Mouse (Mus musculus) forebrain, embryonic 13.5 days (tissue): ENCODE results near the gene 4930512M02Rik. TPM values are rescaled to one million over a fixed set of nuclear protein-coding genes. Genes with fewer than 3 reads are reported as not detected.
"Not testable (repeated sequence)": the region's sequence is repeated elsewhere in the genome, so short reads cannot be mapped to it uniquely, and the experiment has no call there.

ENCODE experiments used
- ATAC-seq: fragments of 200-750 bp; cut with Nextera tagmentation; 2 replicates; pipeline ENCODE4 v1.8.0; 2017
- H3K27ac ChIP-seq: fragments of 300-500 bp; sonication (generic); 2 replicates; pipeline ENCODE4 v1.5.1; 2015; ENCODE audit warnings: inconsistent platforms, mild to moderate bottlenecking, moderate library complexity
- H3K27me3 ChIP-seq: fragments of 300-500 bp; sonication (generic); 2 replicates; pipeline ENCODE4 v1.6.1; 2015; ENCODE audit warnings: mild to moderate bottlenecking, inconsistent platforms
- H3K36me3 ChIP-seq: fragments of 300-500 bp; sonication (generic); 2 replicates; pipeline ENCODE4 v1.6.1; 2015; ENCODE audit warnings: mild to moderate bottlenecking, inconsistent platforms; ENCODE audit not compliant: poor library complexity, severe bottlenecking
- H3K4me1 ChIP-seq: fragments of 300-500 bp; sonication (generic); 2 replicates; pipeline ENCODE4 v1.6.1; 2015; ENCODE audit warnings: inconsistent platforms
- H3K4me2 ChIP-seq: fragments of 300-500 bp; sonication (generic); 2 replicates; pipeline ENCODE4 v1.6.1; 2015; ENCODE audit warnings: inconsistent platforms, mild to moderate bottlenecking, moderate library complexity
- H3K4me3 ChIP-seq: fragments of 300-500 bp; sonication (generic); 2 replicates; pipeline ENCODE4 v1.5.1; 2015; ENCODE audit warnings: mild to moderate bottlenecking, inconsistent platforms
- H3K9ac ChIP-seq: fragments of 300-500 bp; sonication (generic); 2 replicates; pipeline ENCODE4 v1.6.1; 2015; ENCODE audit warnings: mild to moderate bottlenecking, inconsistent platforms
- H3K9me3 ChIP-seq: fragments of 300-500 bp; sonication (generic); replicated peaks from 2 replicates; pipeline ENCODE4 v1.6.1; 2016; ENCODE audit warnings: inconsistent platforms
- WGBS: fragments of 180-500 bp; shearing (Covaris S2); methylation state at CpG from one replicate; pipeline ENCODE4 v1.1.7; 2015; 5-methylcytosine and 5-hydroxymethylcytosine counted together
- polyA plus RNA-seq: library from polyadenylated mRNA; unstranded; fragments of >200 nt; fragmentation: Nextera tagmentation; extraction: Ambion mirVana; gene quantifications from 2 replicates; pipeline ENCODE4 v1.2.1, GENCODE M21; 2015

The 4930512M02Rik gene
- polyA plus RNA-seq: not detected in 2 replicates

GRCm38 (mm10) chr11:11627735-11628134 is at the start of gene 4930512M02Rik:
TSS of gene 4930512M02Rik (minus strand) at chr11:11627835.
- not testable (repeated sequence) for H3K27me3 ChIP-seq, H3K9ac ChIP-seq, H3K4me1 ChIP-seq, ATAC-seq, H3K4me3 ChIP-seq, H3K36me3 ChIP-seq, H3K27ac ChIP-seq, H3K9me3 ChIP-seq, H3K4me2 ChIP-seq
- WGBS: 80% methylated on average over 3 of the region's 4 CpGs

GRCm38 (mm10) chr11:11677165-11677564 is 49.5 kb upstream of the 4930512M02Rik start:
- H3K9me3 ChIP-seq: no peaks in the 10 kb centered on the region
- H3K36me3 ChIP-seq: no peaks in the 10 kb centered on the region
- H3K27me3 ChIP-seq: no peaks in the 10 kb centered on the region
- no peak overlapping the region for H3K4me3 ChIP-seq
- no peaks in the 10 kb centered on the region for H3K4me1 ChIP-seq
- H3K27ac ChIP-seq: no peak overlapping the region
- WGBS: 80% methylated on average over 7 of the region's 7 CpGs
- no peak for ATAC-seq
- no peak overlapping the region for H3K9ac ChIP-seq
- H3K4me2 ChIP-seq: no peak overlapping the region

- Histone ChIP-seq H3K9me3 (no peaks in the 10 kb centered on the region), H3K9ac (no peak overlapping the region), H3K36me3 (no peaks in the 10 kb centered on the region), H3K27me3 (no peaks in the 10 kb centered on the region), H3K27ac (no peak overlapping the region), H3K4me2 (no peak overlapping the region), H3K4me1 (no peaks in the 10 kb centered on the region), H3K4me3 (no peak overlapping the region)
- 88% methylated on average over 9 of the region's 9 CpGs for WGBS
- ATAC-seq: peak; percentile 67; the same call in 1 of the 2 replicates
Observed at GRCm38 (mm10) chr11:11676068-11676741, 48.6 kb upstream of the 4930512M02Rik start.

GRCm38 (mm10) chr11:11675063-11675462 is 47.4 kb upstream of the 4930512M02Rik start:
- no peaks in the 10 kb centered on the region for H3K4me1 ChIP-seq
- H3K4me3 ChIP-seq: no peak overlapping the region
- H3K27ac ChIP-seq: no peak overlapping the region
- H3K4me2 ChIP-seq: no peak overlapping the region
- no peaks in the 10 kb centered on the region for H3K36me3 ChIP-seq
- ATAC-seq: no peak
- H3K27me3 ChIP-seq: no peaks in the 10 kb centered on the region
- no peaks in the 10 kb centered on the region for H3K9me3 ChIP-seq
- H3K9ac ChIP-seq: no peak overlapping the region

- no peak for ATAC-seq
- Histone ChIP-seq H3K9me3 (no peaks in the 10 kb centered on the region), H3K27ac (no peak overlapping the region), H3K27me3 (no peaks in the 10 kb centered on the region), H3K4me3 (no peak overlapping the region), H3K36me3 (no peaks in the 10 kb centered on the region), H3K4me1 (no peaks in the 10 kb centered on the region), H3K4me2 (no peak overlapping the region), H3K9ac (no peak overlapping the region)
- WGBS: 79% methylated on average over 4 of the region's 4 CpGs
Observed at GRCm38 (mm10) chr11:11672974-11673373, 45.3 kb upstream of the 4930512M02Rik start.

DNA sequence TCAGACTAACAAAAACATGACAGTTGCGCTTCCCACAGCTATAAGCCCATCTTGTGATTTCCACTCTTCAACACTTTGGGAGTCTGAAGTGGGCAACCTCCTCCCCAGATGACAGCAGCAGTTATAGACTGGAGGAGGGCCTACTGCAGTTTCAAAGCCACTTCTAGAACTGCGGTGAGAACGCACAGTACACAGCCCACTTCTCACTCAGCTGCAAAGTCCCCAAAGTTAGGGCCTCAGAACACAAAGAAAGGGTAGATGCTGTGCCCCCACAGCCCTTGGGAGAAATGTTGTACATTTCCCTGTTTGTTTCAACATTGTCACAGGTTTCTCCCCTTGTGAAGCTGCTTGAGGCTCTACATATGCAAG is 40.3 kb upstream of the 4930512M02Rik start:
- Histone ChIP-seq H3K4me2 (no peak overlapping the region), H3K27ac (no peak overlapping the region), H3K4me3 (no peak overlapping the region), H3K9ac (no peak overlapping the region), H3K27me3 (no peaks in the 10 kb centered on the region), H3K4me1 (no peaks in the 10 kb centered on the region), H3K36me3 (no peaks in the 10 kb centered on the region), H3K9me3 (no peaks in the 10 kb centered on the region)
- WGBS: 90% methylated on average over 3 of the region's 3 CpGs
- ATAC-seq: no peak

- 92% methylated on average over 4 of the region's 4 CpGs for WGBS
Observed at GRCm38 (mm10) chr11:11667254-11667921, 39.8 kb upstream of the 4930512M02Rik start.

DNA sequence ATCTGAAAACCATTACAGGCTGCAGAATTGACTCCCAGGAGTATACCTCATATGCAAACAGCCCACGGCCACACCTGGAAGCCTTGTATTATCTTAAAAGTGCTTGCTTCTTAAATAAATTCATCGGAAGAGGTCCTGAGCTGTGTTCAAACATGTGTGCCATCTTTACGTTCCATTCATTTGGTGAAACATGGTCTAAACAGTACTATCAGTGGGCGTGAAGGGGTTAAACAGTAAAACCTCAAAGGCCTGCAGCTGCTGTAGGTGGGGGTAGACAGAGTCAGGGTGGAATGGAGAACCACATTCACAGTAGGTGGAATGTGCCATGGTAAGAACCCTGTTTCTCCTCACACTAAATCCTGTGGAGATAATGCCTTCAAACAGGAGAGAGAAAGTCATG is 33.0 kb upstream of the 4930512M02Rik start:
- WGBS: 84% methylated on average over 4 of the region's 4 CpGs
- Histone ChIP-seq H3K4me3 (no peak overlapping the region), H3K4me2 (no peak overlapping the region), H3K9ac (no peak overlapping the region), H3K36me3 (no peaks in the 10 kb centered on the region), H3K27ac (no peak overlapping the region), H3K27me3 (no peaks in the 10 kb centered on the region), H3K4me1 (no peaks in the 10 kb centered on the region), H3K9me3 (no peaks in the 10 kb centered on the region)
- ATAC-seq: no peak

More at GRCm38 (mm10) chr11:11667254-11667921, 39.8 kb upstream of the 4930512M02Rik start:
- no peak overlapping the region for H3K4me3 ChIP-seq
- H3K9ac ChIP-seq: no peak overlapping the region
- no peak overlapping the region for H3K4me2 ChIP-seq
- H3K4me1 ChIP-seq: no peaks in the 10 kb centered on the region
- no peaks in the 10 kb centered on the region for H3K27me3 ChIP-seq
- no peaks in the 10 kb centered on the region for H3K9me3 ChIP-seq
- no peak overlapping the region for H3K27ac ChIP-seq
- no peaks in the 10 kb centered on the region for H3K36me3 ChIP-seq
- no peak for ATAC-seq

DNA sequence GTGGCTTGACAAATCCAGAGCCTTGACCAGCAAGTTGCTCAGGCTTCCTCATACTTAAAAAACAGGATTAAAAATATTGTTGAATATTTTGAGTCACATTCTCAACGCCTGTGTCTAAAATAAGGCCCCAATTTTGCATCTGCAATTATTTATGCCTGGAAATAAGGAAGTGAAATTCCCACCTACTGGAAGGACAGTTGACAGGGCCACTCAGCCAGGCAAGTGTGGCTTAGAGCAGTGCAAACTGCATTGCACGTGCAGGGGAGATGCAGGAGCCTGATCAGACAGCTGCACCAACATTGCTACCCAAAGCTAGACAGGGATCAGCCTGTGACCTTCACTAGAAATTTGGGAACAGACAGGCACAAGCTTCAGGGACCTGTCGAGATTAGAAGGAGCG is 31.2 kb upstream of the 4930512M02Rik start:
- no peak for ATAC-seq
- Histone ChIP-seq H3K9ac (no peak overlapping the region), H3K27ac (no peak overlapping the region), H3K4me1 (no peaks in the 10 kb centered on the region), H3K27me3 (no peaks in the 10 kb centered on the region), H3K36me3 (no peaks in the 10 kb centered on the region), H3K9me3 (no peaks in the 10 kb centered on the region), H3K4me3 (no peak overlapping the region), H3K4me2 (no peak overlapping the region)
- WGBS: 82% methylated on average over 4 of the region's 4 CpGs

DNA sequence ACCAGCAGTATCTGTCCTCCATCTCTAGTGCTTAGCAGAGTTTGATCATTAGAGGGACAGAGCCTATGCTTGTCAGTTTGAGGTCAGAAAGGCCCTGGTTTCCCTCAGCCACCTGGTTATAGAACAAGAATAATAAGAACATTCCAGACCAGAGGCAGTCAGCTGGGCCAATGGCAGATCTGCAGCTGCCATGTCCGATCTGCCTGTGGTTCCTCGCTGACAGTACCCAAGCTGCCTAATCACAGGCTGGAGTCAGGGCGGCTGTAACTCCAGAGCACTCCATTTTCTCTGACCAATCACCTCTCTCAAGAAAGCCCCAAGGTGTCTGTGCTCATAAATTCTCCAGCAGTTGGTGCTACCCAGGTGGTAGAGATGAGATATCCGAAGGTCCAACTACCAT is 30.0 kb upstream of the 4930512M02Rik start:
- Histone ChIP-seq H3K4me1 (no peaks in the 10 kb centered on the region), H3K4me3 (no peak overlapping the region), H3K9ac (no peak overlapping the region), H3K9me3 (no peaks in the 10 kb centered on the region), H3K36me3 (no peaks in the 10 kb centered on the region), H3K27me3 (no peaks in the 10 kb centered on the region), H3K4me2 (no peak overlapping the region), H3K27ac (no peak overlapping the region)
- WGBS: 94% methylated on average over 4 of the region's 4 CpGs
- no peak for ATAC-seq

DNA sequence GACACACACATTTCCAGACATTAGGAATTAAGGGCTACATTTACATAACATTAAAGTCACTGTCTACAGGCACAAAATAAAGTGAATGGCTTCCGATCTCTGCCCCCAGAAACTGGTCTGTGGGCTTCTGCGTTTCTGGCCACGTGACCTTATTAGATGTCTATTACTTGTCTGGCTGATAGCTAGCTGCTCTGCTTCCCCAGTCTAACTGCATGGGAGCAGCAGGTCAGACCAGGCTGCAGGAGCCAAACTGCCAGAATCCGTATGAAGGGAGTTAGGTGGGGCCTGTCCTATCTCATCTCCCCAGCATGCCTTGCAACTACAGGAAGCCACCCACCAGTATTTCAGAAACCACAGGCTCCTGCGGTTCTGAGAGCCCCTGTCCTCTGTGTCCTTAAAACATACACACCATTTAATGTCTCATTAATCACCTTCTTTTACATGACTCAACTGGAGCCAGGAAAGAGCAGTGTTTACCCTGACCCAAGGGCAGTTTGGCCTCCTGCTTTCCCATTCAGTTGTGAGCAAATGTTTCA is 29.4 kb upstream of the 4930512M02Rik start:
- no peak for ATAC-seq
- 75% methylated on average over 5 of the region's 5 CpGs for WGBS
- no peaks in the 10 kb centered on the region for H3K27me3 ChIP-seq

DNA sequence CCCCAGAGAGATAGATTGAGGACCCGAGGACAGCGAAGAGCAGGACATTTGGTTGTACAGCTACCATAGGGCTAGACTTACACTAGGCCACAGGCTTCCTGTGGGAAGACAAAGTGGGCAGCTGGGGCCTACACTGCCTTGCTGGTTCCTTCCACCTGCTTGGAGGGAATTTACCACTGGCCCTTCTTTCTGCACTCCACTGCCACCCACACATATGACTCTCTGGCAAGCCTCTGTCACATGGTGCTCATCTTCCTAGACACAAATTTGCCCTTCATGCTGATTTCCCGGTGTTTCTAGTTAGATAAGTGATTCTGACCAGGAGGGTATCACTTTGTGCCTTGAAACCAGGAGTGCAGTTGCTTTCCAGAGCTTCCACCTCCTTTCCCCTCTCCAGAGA is 28.8 kb upstream of the 4930512M02Rik start:
- H3K4me2 ChIP-seq: no peak overlapping the region
- no peak overlapping the region for H3K27ac ChIP-seq
- H3K36me3 ChIP-seq: no peaks in the 10 kb centered on the region
- no peak overlapping the region for H3K9ac ChIP-seq
- H3K4me1 ChIP-seq: no peaks in the 10 kb centered on the region
- H3K4me3 ChIP-seq: no peak overlapping the region
- no peaks in the 10 kb centered on the region for H3K27me3 ChIP-seq
- H3K9me3 ChIP-seq: no peaks in the 10 kb centered on the region
- no peak for ATAC-seq
- 84% methylated on average over 3 of the region's 3 CpGs for WGBS

More for the DNA sequence above, 29.4 kb upstream of the 4930512M02Rik start:
- H3K4me1 ChIP-seq: no peaks in the 10 kb centered on the region
- no peak overlapping the region for H3K9ac ChIP-seq
- H3K4me2 ChIP-seq: no peak overlapping the region
- H3K4me3 ChIP-seq: no peak overlapping the region
- H3K36me3 ChIP-seq: no peaks in the 10 kb centered on the region
- H3K9me3 ChIP-seq: no peaks in the 10 kb centered on the region
- no peak overlapping the region for H3K27ac ChIP-seq
